Mouse (Mus musculus): ENCODE measurements around the gene Phlda2. TPM values are rescaled to one million over a fixed set of nuclear protein-coding genes. Genes with fewer than 3 reads are reported as not detected.

Gene Phlda2
- not detected for polyA plus RNA-seq (2017; shearing (Covaris generic))

DNA sequence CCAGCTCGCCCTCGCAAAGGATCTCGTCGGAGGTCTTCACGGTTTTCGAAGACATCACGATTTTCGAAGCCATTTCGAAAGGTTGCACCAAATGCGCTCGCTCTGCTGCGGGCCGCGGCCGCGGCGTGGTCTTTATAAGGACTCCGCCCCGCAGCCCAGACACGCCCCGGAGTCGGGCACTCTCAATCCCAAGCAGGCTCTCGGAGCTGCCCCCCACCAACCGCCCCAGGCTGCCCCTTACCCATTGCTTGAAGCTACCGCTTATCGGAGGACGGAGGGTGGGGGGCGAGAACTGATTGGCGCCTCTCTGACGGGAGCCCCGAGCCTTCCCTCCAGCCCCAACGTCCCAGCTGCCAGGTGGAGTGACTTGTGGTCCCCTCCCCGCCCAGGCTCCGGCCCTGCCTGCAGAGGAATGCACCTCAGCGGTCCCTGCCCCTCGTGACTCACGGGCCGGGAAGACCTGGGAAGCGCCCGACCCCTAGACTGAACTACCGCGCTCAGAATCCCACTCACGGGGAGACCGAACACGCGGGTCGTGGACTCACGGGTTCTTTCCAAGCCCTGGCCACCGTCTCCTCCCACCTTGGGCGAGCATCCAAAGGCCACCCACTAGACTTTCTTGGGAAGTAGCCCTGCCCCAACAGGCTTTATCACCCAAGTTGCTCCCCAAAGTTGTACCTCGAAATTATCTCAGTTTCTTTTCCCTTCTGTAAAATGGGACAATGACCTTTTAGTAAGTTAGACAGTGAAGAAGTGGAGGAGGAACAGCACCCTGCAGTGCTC, at the start of gene Phlda2:
Gene Phlda2, minus strand, starts transcription at position 733 of the 783 bp plus-strand sequence.

DNA sequence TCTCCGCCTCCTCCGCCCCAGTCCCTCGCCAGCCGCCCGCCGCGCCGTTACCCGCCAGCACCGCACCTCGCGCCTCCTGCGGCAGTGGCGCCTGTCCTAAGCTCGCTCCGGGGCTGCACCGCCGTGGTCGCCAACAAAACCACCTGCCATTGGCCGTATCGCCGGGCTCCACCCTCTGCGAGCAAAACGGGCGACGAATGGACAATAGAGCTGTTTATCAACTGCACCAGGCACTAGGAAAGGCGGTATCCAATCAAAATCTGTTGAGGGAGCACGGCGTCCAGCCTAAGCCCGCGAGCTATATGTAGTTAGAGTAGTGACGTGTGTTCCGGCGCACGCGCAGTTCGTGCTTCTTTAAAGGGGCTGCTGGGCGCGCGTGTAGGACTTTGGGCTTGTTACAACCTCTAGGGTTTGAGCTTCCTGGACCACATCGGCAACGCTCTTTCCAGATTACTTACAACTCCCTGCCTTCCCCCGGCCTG, 46.1 kb upstream of the Phlda2 start, which contains the start of gene Nap1l4:
Gene Nap1l4, minus strand, starts transcription at position 131 of the 482 bp plus-strand sequence.

DNA sequence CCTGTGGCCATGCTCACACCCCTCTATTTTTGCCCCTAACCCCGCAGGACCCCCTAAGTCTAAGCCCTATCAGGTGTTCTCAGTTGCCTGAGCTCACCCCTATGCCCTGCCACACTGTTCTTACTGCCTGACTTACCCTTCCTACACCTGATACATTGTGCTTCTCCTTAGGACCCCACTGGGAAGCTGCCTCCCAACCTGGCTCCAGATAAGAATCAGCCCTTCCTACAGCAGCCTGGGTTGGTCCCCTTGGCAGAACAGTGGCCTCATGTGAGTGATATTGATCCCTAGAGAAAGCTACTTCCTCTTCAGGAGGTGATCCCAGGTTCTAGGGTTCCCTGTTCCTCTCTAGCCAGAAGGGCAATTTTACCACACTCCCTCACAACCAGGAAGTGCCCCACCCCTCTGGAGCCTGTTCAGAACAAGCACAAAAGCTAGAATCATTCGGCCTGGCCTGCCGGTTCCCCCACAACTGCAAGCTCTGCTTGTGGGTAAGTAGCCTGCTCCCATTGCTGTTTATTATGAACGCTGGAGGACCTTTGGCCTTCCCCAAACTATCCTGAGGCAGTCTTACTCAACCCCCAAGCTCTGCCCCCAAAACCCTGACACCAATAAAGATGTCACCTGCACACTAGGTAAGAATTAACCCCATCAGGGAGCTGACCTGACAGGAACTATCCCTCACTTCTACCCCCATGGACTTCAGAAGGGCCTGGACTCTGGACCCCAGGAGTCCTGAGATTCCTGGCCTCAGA, 29.4 kb downstream of the Phlda2 start, which contains the start of gene Slc22a18:
Gene Slc22a18, plus strand, starts transcription at position 390 of the 755 bp plus-strand sequence.

DNA sequence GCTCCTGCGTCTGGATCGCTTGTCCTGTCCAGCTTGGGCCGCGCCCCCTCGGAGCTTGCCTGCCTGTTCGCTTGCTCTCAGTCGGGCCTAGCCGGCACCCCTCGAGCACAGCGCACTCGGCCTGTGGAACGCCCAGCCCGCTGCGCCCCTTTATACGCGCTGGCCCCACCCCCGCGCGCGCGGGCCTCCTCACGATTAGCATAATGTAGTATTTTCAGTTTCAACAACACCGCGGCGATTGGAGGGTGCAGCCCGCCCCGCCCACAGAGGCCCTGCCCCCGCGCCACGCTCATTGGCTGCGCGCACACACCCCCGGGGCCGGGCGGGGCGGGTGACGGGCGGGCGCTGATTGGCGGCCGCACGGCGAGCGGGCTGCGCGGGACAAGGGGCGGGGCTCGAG, 42.1 kb downstream of the Phlda2 start, which contains the start of gene Cdkn1c:
Gene Cdkn1c, minus strand, starts transcription at position 177 of the 400 bp plus-strand sequence.

Other genes starting within 250 kb of the Phlda2 start
- gene Cdkn1c, start 42.1 kb downstream of the Phlda2 start, polyA plus RNA-seq (2017; shearing (Covaris generic)) = 0.57 TPM
- gene Slc22a18, start 29.4 kb downstream of the Phlda2 start, polyA plus RNA-seq (2017; shearing (Covaris generic)) = 0.27 TPM
- 302 TPM for gene Nap1l4, start 46.0 kb upstream of the Phlda2 start, polyA plus RNA-seq (2017; shearing (Covaris generic))
- 40.0 TPM for gene Cars, start 96.9 kb upstream of the Phlda2 start, polyA plus RNA-seq (2017; shearing (Covaris generic))
- gene Tnfrsf26, start 125.6 kb upstream of the Phlda2 start, polyA plus RNA-seq (2017; shearing (Covaris generic)) = 28.8 TPM
- 31.4 TPM for gene Tnfrsf22, start 146.5 kb upstream of the Phlda2 start, polyA plus RNA-seq (2017; shearing (Covaris generic))
- 5.0 TPM for gene Tnfrsf23, start 182.7 kb upstream of the Phlda2 start, polyA plus RNA-seq (2017; shearing (Covaris generic))